Mouse (Mus musculus): ENCODE results near the gene Wdsub1. TPM values are rescaled to one million over a fixed set of nuclear protein-coding genes. Genes with fewer than 3 reads are reported as not detected.

Gene Wdsub1
- polyA plus RNA-seq, 1 experiment: 31.1 TPM

GRCm38 (mm10) chr2:59843848-59844247 lies 38.5 kb downstream of the Wdsub1 start:
- H3ac ChIP-seq (ENCODE audit: control insufficient read depth, insufficient read length): no peak overlapping the region
- TF ChIP-seq MYOG (IDR thresholded peaks at IDR 0.05; ENCODE audit: control insufficient read depth in 1 of 3, insufficient read depth in 1 of 3, insufficient read length in 2 of 3, low read depth in 2 of 3) (no peak), CEBPB (IDR thresholded peaks at IDR 0.05; ENCODE audit: insufficient read depth, poor library complexity, severe bottlenecking) (no peak), USF1 (IDR thresholded peaks at IDR 0.05; ENCODE audit: low read depth) (no peak), MAX (IDR thresholded peaks at IDR 0.05; ENCODE audit: low read depth) (no peak), MYOD1 (IDR thresholded peaks at IDR 0.05; ENCODE audit: control insufficient read depth in 1 of 3, insufficient read length in 2 of 3, low read depth in 2 of 3) (no peak), POLR2AphosphoS2 (IDR thresholded peaks at IDR 0.05; ENCODE audit: insufficient read length, low read depth) (no peak), POLR2A (IDR thresholded peaks at IDR 0.05; ENCODE audit: insufficient read length, low read depth) (no peak), TCF3 (IDR thresholded peaks at IDR 0.05; ENCODE audit: insufficient read length, low read depth) (no peak), REST (IDR thresholded peaks at IDR 0.05; ENCODE audit: insufficient read depth, insufficient read length) (no peak), E2F4 (IDR thresholded peaks at IDR 0.05; ENCODE audit: insufficient read depth) (no peak), SRF (IDR thresholded peaks at IDR 0.05; ENCODE audit: control insufficient read depth, insufficient read length, low read depth) (no peak), TCF12 (IDR thresholded peaks at IDR 0.05; ENCODE audit: insufficient read depth, poor library complexity, severe bottlenecking) (no peak)
- no peak overlapping the region for H3K4me2 ChIP-seq (ENCODE audit: low read depth)
- no peaks in the 10 kb centered on the region for H3K79me2 ChIP-seq (ENCODE audit: control insufficient read depth, insufficient read depth)
- peaks cover 27% of the 10 kb centered on the region for H3K36me3 ChIP-seq (ENCODE audit: control insufficient read depth, insufficient read depth)
- no peak overlapping the region for H3K4me3 ChIP-seq
- no peaks in the 10 kb centered on the region for H3K27me3 ChIP-seq (ENCODE audit: control insufficient read depth, insufficient read depth, insufficient read length)

DNA sequence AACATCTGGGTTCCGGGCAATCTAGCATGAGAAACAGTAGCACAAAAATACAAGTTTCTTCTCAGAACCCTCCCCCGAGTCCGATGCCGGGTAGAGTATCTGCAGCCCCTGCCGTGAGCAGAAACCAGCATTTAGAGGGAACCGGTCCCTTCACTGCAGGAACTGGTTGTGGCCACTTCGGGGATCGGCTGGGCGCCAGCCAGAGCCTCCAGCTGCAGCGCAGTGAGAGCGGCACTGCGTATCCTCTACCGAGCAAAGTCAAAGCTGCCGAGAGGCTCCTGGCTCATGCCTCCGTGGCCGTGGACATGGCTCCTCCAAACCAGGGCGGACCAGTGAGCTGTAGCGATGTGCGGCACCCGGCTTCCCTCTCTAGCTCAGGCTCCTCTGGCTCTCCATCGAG lies 39.2 kb downstream of the Wdsub1 start:
- Histone ChIP-seq H3K27me3 (ENCODE audit: control insufficient read depth, insufficient read depth, insufficient read length) (no peaks in the 10 kb centered on the region), H3K4me2 (ENCODE audit: low read depth) (no peak overlapping the region), H3ac (ENCODE audit: control insufficient read depth, insufficient read length) (no peak overlapping the region), H3K4me3 (no peak overlapping the region), H3K79me2 (ENCODE audit: control insufficient read depth, insufficient read depth) (no peaks in the 10 kb centered on the region), H3K36me3 (ENCODE audit: control insufficient read depth, insufficient read depth) (peaks cover 31% of the 10 kb centered on the region)
- TF ChIP-seq USF1 (IDR thresholded peaks at IDR 0.05; ENCODE audit: low read depth) (no peak), POLR2A (IDR thresholded peaks at IDR 0.05; ENCODE audit: insufficient read length, low read depth) (no peak)

GRCm38 (mm10) chr2:59842556-59843008 lies 39.8 kb downstream of the Wdsub1 start:
- peaks cover 37% of the 10 kb centered on the region for H3K36me3 ChIP-seq (ENCODE audit: control insufficient read depth, insufficient read depth)
- H3K79me2 ChIP-seq (ENCODE audit: control insufficient read depth, insufficient read depth): no peaks in the 10 kb centered on the region
- no peak overlapping the region for H3K4me3 ChIP-seq
- no peak overlapping the region for H3K4me2 ChIP-seq (ENCODE audit: low read depth)
- no peak for TF ChIP-seq POLR2A (IDR thresholded peaks at IDR 0.05; ENCODE audit: insufficient read length, low read depth)
- TF ChIP-seq MAX (IDR thresholded peaks at IDR 0.05; ENCODE audit: low read depth): no peak
- no peak for TF ChIP-seq TCF12 (IDR thresholded peaks at IDR 0.05; ENCODE audit: insufficient read depth, poor library complexity, severe bottlenecking)
- TF ChIP-seq MYOG (IDR thresholded peaks at IDR 0.05; ENCODE audit: control insufficient read depth in 1 of 3, insufficient read depth in 1 of 3, insufficient read length in 2 of 3, low read depth in 2 of 3): no peak
- no peak for TF ChIP-seq E2F4 (IDR thresholded peaks at IDR 0.05; ENCODE audit: insufficient read depth)
- TF ChIP-seq CEBPB (IDR thresholded peaks at IDR 0.05; ENCODE audit: insufficient read depth, poor library complexity, severe bottlenecking): no peak
- TF ChIP-seq SRF (IDR thresholded peaks at IDR 0.05; ENCODE audit: control insufficient read depth, insufficient read length, low read depth): no peak
- TF ChIP-seq REST (IDR thresholded peaks at IDR 0.05; ENCODE audit: insufficient read depth, insufficient read length): no peak
- TF ChIP-seq USF1 (IDR thresholded peaks at IDR 0.05; ENCODE audit: low read depth): no peak
- TF ChIP-seq POLR2AphosphoS2 (IDR thresholded peaks at IDR 0.05; ENCODE audit: insufficient read length, low read depth): no peak
- TF ChIP-seq TCF3 (IDR thresholded peaks at IDR 0.05; ENCODE audit: insufficient read length, low read depth): no peak
- no peak for TF ChIP-seq MYOD1 (IDR thresholded peaks at IDR 0.05; ENCODE audit: control insufficient read depth in 1 of 3, insufficient read length in 2 of 3, low read depth in 2 of 3)
- no peak overlapping the region for H3ac ChIP-seq (ENCODE audit: control insufficient read depth, insufficient read length)
- H3K27me3 ChIP-seq (ENCODE audit: control insufficient read depth, insufficient read depth, insufficient read length): no peaks in the 10 kb centered on the region

- H3K27me3 ChIP-seq (ENCODE audit: control insufficient read depth, insufficient read depth, insufficient read length): no peaks in the 10 kb centered on the region
- no peak for TF ChIP-seq REST (IDR thresholded peaks at IDR 0.05; ENCODE audit: insufficient read depth, insufficient read length)
- no peak for TF ChIP-seq POLR2A (IDR thresholded peaks at IDR 0.05; ENCODE audit: insufficient read length, low read depth)
- no peak for TF ChIP-seq SRF (IDR thresholded peaks at IDR 0.05; ENCODE audit: control insufficient read depth, insufficient read length, low read depth)
- TF ChIP-seq POLR2AphosphoS2 (IDR thresholded peaks at IDR 0.05; ENCODE audit: insufficient read length, low read depth): no peak
- TF ChIP-seq MYOG (IDR thresholded peaks at IDR 0.05; ENCODE audit: control insufficient read depth in 1 of 3, insufficient read depth in 1 of 3, insufficient read length in 2 of 3, low read depth in 2 of 3): no peak
- TF ChIP-seq MAX (IDR thresholded peaks at IDR 0.05; ENCODE audit: low read depth): no peak
- no peak for TF ChIP-seq USF1 (IDR thresholded peaks at IDR 0.05; ENCODE audit: low read depth)
- TF ChIP-seq E2F4 (IDR thresholded peaks at IDR 0.05; ENCODE audit: insufficient read depth): no peak
- TF ChIP-seq TCF12 (IDR thresholded peaks at IDR 0.05; ENCODE audit: insufficient read depth, poor library complexity, severe bottlenecking): no peak
- no peak for TF ChIP-seq MYOD1 (IDR thresholded peaks at IDR 0.05; ENCODE audit: control insufficient read depth in 1 of 3, insufficient read length in 2 of 3, low read depth in 2 of 3)
- TF ChIP-seq TCF3 (IDR thresholded peaks at IDR 0.05; ENCODE audit: insufficient read length, low read depth): no peak
- no peak for TF ChIP-seq CEBPB (IDR thresholded peaks at IDR 0.05; ENCODE audit: insufficient read depth, poor library complexity, severe bottlenecking)
- no peak overlapping the region for H3ac ChIP-seq (ENCODE audit: control insufficient read depth, insufficient read length)
- H3K79me2 ChIP-seq (ENCODE audit: control insufficient read depth, insufficient read depth): no peaks in the 10 kb centered on the region
- peak overlapping the region; percentile 32 for H3K4me2 ChIP-seq (ENCODE audit: low read depth)
- H3K36me3 ChIP-seq (ENCODE audit: control insufficient read depth, insufficient read depth): peaks cover 41% of the 10 kb centered on the region
- H3K4me3 ChIP-seq: no peak overlapping the region
Measured at GRCm38 (mm10) chr2:59841944-59842343, 40.4 kb downstream of the Wdsub1 start.

Data from myocyte (in vitro differentiated cells).